Mouse (Mus musculus) embryonic facial prominence, embryonic 12.5 days (tissue): ENCODE measurements around the gene Creld1. TPM values are rescaled to one million over a fixed set of nuclear protein-coding genes. Genes with fewer than 3 reads are reported as not detected.

Experiments used
- ATAC-seq: fragments of 200-750 bp; cut with Nextera tagmentation; 2 replicates; pipeline ENCODE4 v1.8.0; 2017; ENCODE audit not compliant: insufficient number of reproducible peaks, insufficient read depth, low FRiP score, low TSS enrichment
- H3K27ac ChIP-seq: fragments of 300-500 bp; sonication (generic); 2 replicates; pipeline ENCODE4 v1.5.1; 2016; ENCODE audit warnings: mild to moderate bottlenecking
- H3K27me3 ChIP-seq: fragments of 300-500 bp; sonication (generic); 2 replicates; pipeline ENCODE4 v1.6.1; 2016; ENCODE audit warnings: mild to moderate bottlenecking, moderate library complexity
- H3K36me3 ChIP-seq: fragments of 300-500 bp; sonication (generic); 2 replicates; pipeline ENCODE4 v1.6.1; 2016; ENCODE audit warnings: mild to moderate bottlenecking
- H3K4me1 ChIP-seq: fragments of 300-500 bp; sonication (generic); 2 replicates; pipeline ENCODE4 v1.6.1; 2016
- H3K4me2 ChIP-seq: fragments of 300-500 bp; sonication (generic); replicated peaks from 2 replicates; pipeline ENCODE4 v1.6.1; 2016; ENCODE audit warnings: mild to moderate bottlenecking, moderate library complexity
- H3K4me3 ChIP-seq: fragments of 300-500 bp; sonication (generic); 2 replicates; pipeline ENCODE4 v1.5.1; 2016; ENCODE audit warnings: mild to moderate bottlenecking
- H3K9ac ChIP-seq: fragments of 300-500 bp; sonication (generic); 2 replicates; pipeline ENCODE4 v1.6.1; 2016; ENCODE audit warnings: mild to moderate bottlenecking, moderate library complexity
- H3K9me3 ChIP-seq: fragments of 300-500 bp; sonication (generic); 2 replicates; pipeline ENCODE4 v1.6.1; 2016; ENCODE audit warnings: mild to moderate bottlenecking, moderate library complexity
- WGBS: fragments of 180-500 bp; shearing (Covaris S2); methylation state at CpG from one replicate; pipeline ENCODE4 v1.1.7; 2016; 5-methylcytosine and 5-hydroxymethylcytosine counted together
- polyA plus RNA-seq: library from polyadenylated mRNA; unstranded; fragments of >200 nt; fragmentation: Nextera tagmentation; extraction: Ambion mirVana; gene quantifications from 2 replicates; pipeline ENCODE4 v1.2.1, GENCODE M21; 2016

Gene Creld1
- polyA plus RNA-seq, 1 experiment from 2014 or later, result 20.1 TPM

DNA sequence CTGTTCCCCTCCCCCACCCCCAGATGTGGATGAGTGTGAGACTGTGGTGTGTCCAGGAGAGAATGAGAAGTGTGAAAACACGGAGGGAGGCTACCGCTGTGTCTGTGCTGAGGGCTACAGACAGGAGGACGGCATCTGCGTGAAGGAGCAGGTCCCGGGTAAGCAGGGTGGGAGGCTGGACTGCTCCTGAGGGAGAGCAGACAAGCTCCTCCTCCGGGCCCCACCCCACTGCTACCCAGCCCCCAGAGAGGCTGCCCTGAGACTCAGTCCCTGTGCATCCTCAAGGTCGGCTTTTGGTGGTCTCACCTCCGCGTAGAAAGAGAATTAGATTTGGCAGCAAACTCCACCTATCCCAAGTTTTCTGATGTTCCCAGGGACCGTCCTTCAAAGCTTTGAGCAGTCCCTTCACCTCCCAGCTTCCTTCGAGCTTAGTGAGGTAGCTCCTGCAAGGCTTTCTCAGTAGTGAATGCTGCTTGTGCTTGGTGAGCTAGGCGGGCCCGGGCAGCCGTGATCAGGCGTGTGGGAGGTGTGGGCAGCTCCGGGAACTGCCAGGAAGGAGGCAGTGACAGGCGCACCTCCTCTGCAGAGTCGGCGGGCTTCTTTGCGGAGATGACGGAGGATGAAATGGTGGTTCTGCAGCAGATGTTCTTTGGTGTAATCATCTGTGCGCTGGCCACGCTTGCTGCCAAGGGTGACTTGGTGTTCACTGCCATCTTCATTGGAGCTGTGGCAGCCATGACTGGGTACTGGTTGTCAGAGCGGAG lies 9.2 kb downstream of the Creld1 start:
- no peak overlapping the region for H3K4me2 ChIP-seq
- ATAC-seq, result no peak
- WGBS, result 74% methylated on average over 24 of the region's 24 CpGs
- no peak overlapping the region for H3K4me3 ChIP-seq
- H3K27me3 ChIP-seq, result peaks cover 22% of the 10 kb centered on the region
- H3K36me3 ChIP-seq, result peaks cover 6% of the 10 kb centered on the region
- H3K9me3 ChIP-seq, result no peaks in the 10 kb centered on the region
- peaks cover 15% of the 10 kb centered on the region; the same call in 1 of the 2 replicates for H3K4me1 ChIP-seq
- no peak overlapping the region for H3K27ac ChIP-seq
- H3K9ac ChIP-seq, result no peak overlapping the region

DNA sequence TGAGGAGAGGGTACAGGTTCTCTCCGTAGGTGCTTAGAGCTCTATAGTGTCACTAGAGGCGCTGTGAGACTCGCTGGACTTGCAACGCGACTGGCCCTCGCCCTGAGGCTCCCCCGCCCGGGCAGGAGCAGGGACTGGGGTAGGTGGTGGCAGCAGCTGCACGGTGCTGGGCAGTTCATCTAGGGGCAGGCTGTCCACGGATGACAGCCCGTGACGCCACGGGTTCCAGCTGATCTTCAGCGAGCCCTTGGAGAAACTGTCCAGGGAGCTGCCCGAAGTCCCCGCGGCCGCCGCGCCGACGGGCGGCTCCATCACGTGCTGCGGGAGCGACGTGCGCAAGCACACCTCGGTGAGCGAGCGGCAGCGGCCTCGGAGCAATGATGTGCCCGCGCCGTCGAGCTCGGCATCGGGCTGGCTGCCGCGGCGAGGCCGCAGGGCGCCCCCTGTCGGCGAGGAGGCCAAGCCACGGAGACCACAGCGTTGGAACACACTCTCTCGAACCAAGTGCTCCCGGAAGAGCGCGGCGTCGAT lies 11.2 kb downstream of the Creld1 start:
- Histone ChIP-seq H3K9me3 (no peaks in the 10 kb centered on the region), H3K36me3 (peaks cover 6% of the 10 kb centered on the region), H3K27me3 (peaks cover 22% of the 10 kb centered on the region), H3K4me3 (peak overlapping the region; percentile 42), H3K27ac (0 out of 2 replicates have a peak overlapping the region, but pooled peaks have one; percentile 23), H3K4me2 (peak overlapping the region; percentile 62), H3K9ac (peak overlapping the region; percentile 44), H3K4me1 (peaks cover 12% of the 10 kb centered on the region; the same call in 1 of the 2 replicates)
- ATAC-seq, result peak; percentile 58; the same call in 1 of the 2 replicates
- WGBS, result 2% methylated on average over 54 of the region's 54 CpGs

DNA sequence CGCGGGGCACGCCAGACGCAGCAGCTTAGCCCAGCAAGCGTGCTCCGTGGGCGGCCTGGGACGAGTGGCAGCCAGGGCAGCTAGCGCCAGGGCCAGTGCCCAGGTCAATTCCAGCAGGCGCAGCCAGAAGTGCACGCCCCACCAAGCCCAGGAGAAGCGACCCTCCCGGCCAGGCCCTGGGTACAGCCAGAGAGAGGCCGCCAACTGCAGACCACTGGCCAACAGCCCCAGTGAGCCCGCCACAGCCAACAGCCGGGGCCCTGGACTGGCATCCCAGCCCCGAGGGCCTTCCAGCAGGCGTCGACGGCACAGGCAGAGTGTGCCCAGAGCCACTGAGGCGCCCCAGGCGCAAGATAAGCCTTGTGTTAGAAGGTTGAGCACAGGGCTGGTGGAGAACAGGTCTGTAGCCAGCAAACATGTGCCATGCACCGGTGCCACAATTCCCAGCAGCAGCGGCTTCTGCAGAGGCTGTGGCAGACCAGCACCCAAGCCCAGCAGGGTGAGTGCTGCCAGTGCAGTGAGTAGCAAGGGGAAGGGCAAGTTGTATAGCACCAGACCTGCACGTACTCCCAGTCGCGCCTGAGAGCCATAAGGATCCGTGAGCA lies 12.1 kb downstream of the Creld1 start:
- peak overlapping the region; percentile 44 for H3K9ac ChIP-seq
- H3K4me1 ChIP-seq, result peaks cover 12% of the 10 kb centered on the region; the same call in 1 of the 2 replicates
- H3K36me3 ChIP-seq, result peaks cover 6% of the 10 kb centered on the region; the same call in 1 of the 2 replicates
- WGBS, result 49% methylated on average over 28 of the region's 28 CpGs
- H3K27me3 ChIP-seq, result peaks cover 22% of the 10 kb centered on the region
- no peak for ATAC-seq
- H3K4me3 ChIP-seq, result peak overlapping the region; percentile 42
- H3K27ac ChIP-seq, result no peak overlapping the region
- H3K9me3 ChIP-seq, result no peaks in the 10 kb centered on the region
- peak overlapping the region; percentile 62 for H3K4me2 ChIP-seq

- no peak overlapping the region for H3K9ac ChIP-seq
- WGBS, result 71% methylated on average over 6 of the region's 6 CpGs
- peaks cover 33% of the 10 kb centered on the region for H3K27me3 ChIP-seq
- H3K4me1 ChIP-seq, result peaks cover 9% of the 10 kb centered on the region
- no peaks in the 10 kb centered on the region for H3K9me3 ChIP-seq
- no peaks in the 10 kb centered on the region for H3K36me3 ChIP-seq
- H3K4me3 ChIP-seq, result no peak overlapping the region
- H3K27ac ChIP-seq, result no peak overlapping the region
- H3K4me2 ChIP-seq, result no peak overlapping the region
- ATAC-seq, result no peak
Measured at GRCm38 (mm10) chr6:113499346-113499745, 16.2 kb downstream of the Creld1 start.

GRCm38 (mm10) chr6:113501388-113502084 lies 18.4 kb downstream of the Creld1 start, which contains the start of gene Prrt3:
Gene Prrt3 (minus strand): TSS chr6:113501931.
- Histone ChIP-seq H3K4me2 (peak within 1 kb of the TSS; percentile 58), H3K9me3 (no peaks in the 10 kb centered on the region), H3K27me3 (peaks cover 16% of the 10 kb centered on the region), H3K4me3 (peak within 1 kb of the TSS; percentile 52), H3K4me1 (no peaks in the 10 kb centered on the region; the same call in 1 of the 2 replicates), H3K9ac (peak within 1 kb of the TSS; percentile 57), H3K36me3 (no peaks in the 10 kb centered on the region), H3K27ac (no peak within 1 kb of the TSS)
- ATAC-seq, result peak; percentile 37
- 1% methylated on average over 32 of the region's 32 CpGs for WGBS

DNA sequence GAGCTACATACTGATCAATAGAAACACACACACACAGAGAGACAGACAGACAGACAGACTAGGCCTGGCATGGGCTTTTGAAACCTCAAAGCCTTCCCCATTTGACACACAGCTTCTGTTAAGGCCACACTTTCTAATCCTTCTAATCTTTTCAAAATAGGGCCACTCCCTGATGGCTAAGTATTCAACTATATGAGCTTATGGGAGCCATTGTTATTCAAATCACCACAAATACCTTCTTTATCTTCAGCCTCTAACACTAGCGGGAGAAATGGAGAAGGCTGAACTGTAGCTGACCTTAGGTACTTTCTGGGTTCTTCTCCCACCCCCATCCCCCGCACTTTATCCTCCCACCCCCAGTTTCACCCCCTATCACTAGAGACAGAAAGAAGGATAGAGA lies 19.7 kb downstream of the Creld1 start:
- H3K4me3 ChIP-seq, result no peak overlapping the region
- no peak overlapping the region for H3K9ac ChIP-seq
- H3K4me1 ChIP-seq, result no peaks in the 10 kb centered on the region; the same call in 1 of the 2 replicates
- H3K36me3 ChIP-seq, result no peaks in the 10 kb centered on the region
- 79% methylated on average over 2 of the region's 2 CpGs for WGBS
- H3K4me2 ChIP-seq, result no peak overlapping the region
- no peak for ATAC-seq
- no peak overlapping the region for H3K27ac ChIP-seq
- H3K27me3 ChIP-seq, result peaks cover 12% of the 10 kb centered on the region
- H3K9me3 ChIP-seq, result no peaks in the 10 kb centered on the region

DNA sequence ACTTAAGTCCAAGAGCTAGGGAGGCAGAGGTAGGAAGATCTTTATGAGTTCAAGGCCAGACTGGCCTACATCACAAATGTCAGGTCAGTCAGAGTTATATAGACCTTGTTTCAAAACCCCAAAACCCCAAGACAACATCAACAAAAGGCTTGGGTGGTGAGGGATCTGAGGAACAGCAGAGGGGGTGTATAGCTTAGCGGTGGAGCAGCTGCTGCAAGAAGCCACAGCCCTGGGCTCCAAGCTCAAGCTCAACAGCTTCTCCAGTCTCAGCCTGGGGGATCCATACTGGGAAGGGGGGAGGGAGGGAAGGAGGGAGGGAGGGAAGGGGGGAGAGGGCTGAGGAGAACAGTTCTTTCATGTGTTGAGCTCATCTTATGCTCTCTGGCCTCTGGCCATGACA lies 22.6 kb downstream of the Creld1 start:
- peaks cover 8% of the 10 kb centered on the region for H3K27me3 ChIP-seq
- H3K9ac ChIP-seq, result no peak overlapping the region
- ATAC-seq, result no peak
- no peak overlapping the region for H3K4me3 ChIP-seq
- H3K36me3 ChIP-seq, result no peaks in the 10 kb centered on the region
- no peak overlapping the region for H3K27ac ChIP-seq
- no peaks in the 10 kb centered on the region for H3K9me3 ChIP-seq
- no peaks in the 10 kb centered on the region; the same call in 1 of the 2 replicates for H3K4me1 ChIP-seq
- no peak overlapping the region for H3K4me2 ChIP-seq
- WGBS, result 76% methylated on average over 1 of the region's 1 CpGs

GRCm38 (mm10) chr6:113507130-113507529 lies 24.0 kb downstream of the Creld1 start:
- no peak overlapping the region for H3K4me2 ChIP-seq
- no peak overlapping the region for H3K4me3 ChIP-seq
- H3K27ac ChIP-seq, result no peak overlapping the region
- H3K4me1 ChIP-seq, result no peaks in the 10 kb centered on the region
- H3K9me3 ChIP-seq, result no peaks in the 10 kb centered on the region
- H3K36me3 ChIP-seq, result no peaks in the 10 kb centered on the region
- no peaks in the 10 kb centered on the region; the same call in 1 of the 2 replicates for H3K27me3 ChIP-seq
- no peak for ATAC-seq
- H3K9ac ChIP-seq, result no peak overlapping the region

DNA sequence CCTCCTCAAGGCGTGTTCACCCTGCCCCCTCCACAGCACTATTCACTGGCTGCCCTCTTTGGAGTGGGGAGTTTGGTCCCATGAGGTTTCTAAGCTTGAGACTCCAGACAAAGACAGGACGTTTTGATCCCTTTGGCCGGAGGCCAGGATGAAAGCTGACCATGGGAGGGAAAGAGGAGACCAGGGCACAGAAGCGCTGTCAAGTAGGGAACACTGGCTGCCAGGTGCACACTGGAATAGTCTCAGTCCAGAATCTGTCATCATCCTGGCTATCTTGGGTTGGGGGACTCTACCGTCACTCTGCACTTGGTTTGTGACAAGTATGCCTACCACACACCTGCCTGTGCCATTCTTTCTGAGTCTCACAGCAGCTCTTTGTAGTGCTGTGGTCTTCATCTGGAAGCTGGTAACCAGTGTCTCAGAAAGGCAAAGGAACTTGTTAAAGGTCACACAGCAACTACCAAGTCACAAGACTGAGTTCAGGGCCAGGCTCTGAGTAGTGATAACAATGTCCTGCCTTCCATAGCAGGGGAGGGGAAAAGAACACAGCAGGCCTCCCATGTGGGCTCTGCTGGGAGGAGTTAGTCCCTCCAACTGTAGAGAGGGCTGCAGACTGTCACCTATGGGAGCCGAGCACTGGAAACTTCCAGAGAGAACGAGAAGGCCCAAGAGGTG lies 25.3 kb downstream of the Creld1 start:
- Histone ChIP-seq H3K4me2 (no peak overlapping the region), H3K27ac (no peak overlapping the region; the same call in 1 of the 2 replicates), H3K9me3 (no peaks in the 10 kb centered on the region), H3K9ac (no peak overlapping the region), H3K36me3 (peaks cover 4% of the 10 kb centered on the region; the same call in 1 of the 2 replicates), H3K4me1 (no peaks in the 10 kb centered on the region), H3K27me3 (no peaks in the 10 kb centered on the region), H3K4me3 (no peak overlapping the region)
- ATAC-seq, result no peak
- 58% methylated on average over 7 of the region's 7 CpGs for WGBS

- no peaks in the 10 kb centered on the region for H3K27me3 ChIP-seq
- H3K9me3 ChIP-seq, result no peaks in the 10 kb centered on the region
- no peak overlapping the region for H3K4me2 ChIP-seq
- no peak for ATAC-seq
- no peak overlapping the region; the same call in 1 of the 2 replicates for H3K27ac ChIP-seq
- peaks cover 9% of the 10 kb centered on the region for H3K36me3 ChIP-seq
- no peaks in the 10 kb centered on the region for H3K4me1 ChIP-seq
- no peak overlapping the region for H3K9ac ChIP-seq
- 43% methylated on average over 5 of the region's 5 CpGs for WGBS
- no peak overlapping the region for H3K4me3 ChIP-seq
Measured at GRCm38 (mm10) chr6:113508947-113509280, 25.8 kb downstream of the Creld1 start.

DNA sequence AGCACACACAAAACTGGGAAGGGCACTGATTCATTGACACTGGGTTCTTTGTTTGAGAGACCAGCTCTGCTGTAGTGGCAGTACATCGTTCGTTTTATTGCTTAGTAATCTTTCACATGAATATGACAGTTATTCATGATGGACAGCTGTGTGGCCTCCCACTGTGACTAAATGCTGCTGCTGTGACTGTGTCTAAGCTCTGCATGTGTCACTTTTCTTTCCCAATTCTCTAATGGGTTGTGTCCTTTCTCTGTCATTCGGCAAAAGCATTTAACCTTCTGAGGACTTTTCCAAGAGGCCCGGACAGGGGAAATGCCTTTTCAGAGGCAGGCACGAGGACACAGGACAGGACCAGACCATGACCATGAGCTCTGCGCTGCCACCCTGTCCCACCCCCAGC lies 30.8 kb downstream of the Creld1 start:
- H3K9ac ChIP-seq, result no peak overlapping the region

More for the DNA sequence above, 30.8 kb downstream of the Creld1 start:
- Histone ChIP-seq H3K27me3 (no peaks in the 10 kb centered on the region), H3K4me2 (no peak overlapping the region), H3K4me3 (no peak overlapping the region), H3K4me1 (no peaks in the 10 kb centered on the region), H3K36me3 (peaks cover 59% of the 10 kb centered on the region), H3K27ac (no peak overlapping the region), H3K9me3 (no peaks in the 10 kb centered on the region)
- 95% methylated on average over 6 of the region's 6 CpGs for WGBS
- no peak for ATAC-seq
